Mouse (Mus musculus) cortical plate, adult 2 months (tissue): ENCODE measurements around the gene Sertad4.

Experiments
- CTCF ChIP-seq: fragments of 200-500 bp; IDR thresholded peaks from 2 replicates; pipeline ENCODE4 v1.5.1; 2011; ENCODE audit warnings: mild to moderate bottlenecking, control low read depth, low read length; ENCODE audit not compliant: insufficient read depth; ENCODE audit errors: extremely low read depth
- POLR2A ChIP-seq: fragments of 200-500 bp; IDR thresholded peaks from 2 replicates; pipeline ENCODE4 v1.6.1; 2011; ENCODE audit warnings: mild to moderate bottlenecking, low read length, control low read depth; ENCODE audit not compliant: insufficient read depth; ENCODE audit errors: extremely low read depth

- TF ChIP-seq CTCF = no peak
- no peak for TF ChIP-seq POLR2A
These were observed 43.2 kb upstream of the Sertad4 start for GRCm38 (mm10) chr1:192898742-192899141.
